Mouse (Mus musculus) C2C12 (cell line): ENCODE results near the gene Tnnt3.

ENCODE experiments used
- CEBPB ChIP-seq: IDR thresholded peaks from one replicate; pipeline ENCODE4 v1.6.1; 2011; ENCODE audit warnings: low read depth, mild to moderate bottlenecking, control low read depth, moderate library complexity
- CTCF ChIP-seq: IDR thresholded peaks from one replicate; pipeline ENCODE4 v1.5.1; 2011; ENCODE audit not compliant: control insufficient read depth, insufficient read depth, insufficient read length
- MYOG ChIP-seq: IDR thresholded peaks from one replicate; pipeline ENCODE4 v1.6.1; 2011; ENCODE audit not compliant: control insufficient read depth, insufficient read length; ENCODE audit errors: extremely low read depth

- TF ChIP-seq MYOG (no peak), CTCF (no peak), CEBPB (no peak)
Measured at GRCm38 (mm10) chr7:142560942-142561855, 62.6 kb downstream of the Tnnt3 start.
